Mouse (Mus musculus): ENCODE measurements around the gene Tgm1. TPM values are rescaled to one million over a fixed set of nuclear protein-coding genes. Genes with fewer than 3 reads are reported as not detected.

Gene Tgm1
- total RNA-seq, 2 experiments from 2014 or later, result not detected

GRCm38 (mm10) chr14:55735758-55736157, 22.0 kb upstream of the Tgm1 start:
- Histone ChIP-seq H3K27ac (no peak overlapping the region), H3K4me3 (no peak overlapping the region)
- no peak for TF ChIP-seq CTCF (conservative IDR thresholded peaks at IDR 0.05)
- DNase-seq (ENCODE audit: low spot score in 2 of 2), result no peak

DNA sequence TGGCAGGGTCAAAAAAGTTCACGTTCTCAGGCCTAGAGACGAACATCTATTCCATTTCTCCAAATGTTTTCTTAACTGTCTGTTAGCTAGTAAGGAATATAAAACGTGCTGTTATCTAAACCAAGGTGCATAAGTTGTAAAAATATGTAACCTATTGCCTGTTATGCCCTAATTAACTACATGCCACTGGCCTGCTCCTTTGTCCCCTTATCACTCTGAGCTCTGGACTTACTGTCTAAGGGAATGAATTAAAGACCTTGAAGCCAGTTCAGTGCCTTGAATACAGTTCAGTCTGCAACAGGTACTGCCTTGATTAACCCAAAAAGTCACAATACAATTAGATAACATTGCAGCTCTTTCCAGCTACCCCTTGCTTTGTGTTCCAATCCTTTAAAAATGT, 21.6 kb upstream of the Tgm1 start:
- Histone ChIP-seq H3K4me3 (no peak overlapping the region), H3K27ac (no peak overlapping the region)
- TF ChIP-seq CTCF (conservative IDR thresholded peaks at IDR 0.05), result no peak
- no peak for DNase-seq (ENCODE audit: low spot score in 2 of 2)

- Histone ChIP-seq H3K27ac (no peak overlapping the region), H3K4me3 (no peak overlapping the region)
- DNase-seq (ENCODE audit: low spot score in 2 of 2), result no peak
- TF ChIP-seq CTCF (conservative IDR thresholded peaks at IDR 0.05), result no peak
These were observed 21.1 kb upstream of the Tgm1 start for GRCm38 (mm10) chr14:55734869-55735268.

DNA sequence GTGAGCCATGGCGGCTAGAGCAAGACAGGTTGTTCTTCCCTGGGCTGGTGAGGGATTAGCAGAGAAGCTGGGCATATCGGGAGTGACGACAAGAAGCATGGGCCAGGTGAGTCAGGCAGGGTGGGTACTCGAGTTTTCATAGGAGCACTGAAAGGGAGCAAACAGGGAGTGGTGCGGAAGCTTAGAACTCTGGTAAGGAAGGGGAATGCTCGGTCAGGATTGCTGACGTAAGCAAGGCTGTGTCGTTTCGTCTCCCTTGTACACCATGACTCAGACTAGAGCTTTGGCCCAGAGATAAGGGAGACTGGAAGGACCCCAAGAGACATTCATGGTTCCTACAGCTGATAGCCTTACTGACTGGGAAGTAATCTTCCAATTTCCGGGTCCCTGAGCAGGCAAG, 20.2 kb upstream of the Tgm1 start:
- Histone ChIP-seq H3K27ac (no peak overlapping the region), H3K4me3 (no peak overlapping the region)
- TF ChIP-seq CTCF (conservative IDR thresholded peaks at IDR 0.05), result no peak
- DNase-seq (ENCODE audit: low spot score in 2 of 2), result no peak

DNA sequence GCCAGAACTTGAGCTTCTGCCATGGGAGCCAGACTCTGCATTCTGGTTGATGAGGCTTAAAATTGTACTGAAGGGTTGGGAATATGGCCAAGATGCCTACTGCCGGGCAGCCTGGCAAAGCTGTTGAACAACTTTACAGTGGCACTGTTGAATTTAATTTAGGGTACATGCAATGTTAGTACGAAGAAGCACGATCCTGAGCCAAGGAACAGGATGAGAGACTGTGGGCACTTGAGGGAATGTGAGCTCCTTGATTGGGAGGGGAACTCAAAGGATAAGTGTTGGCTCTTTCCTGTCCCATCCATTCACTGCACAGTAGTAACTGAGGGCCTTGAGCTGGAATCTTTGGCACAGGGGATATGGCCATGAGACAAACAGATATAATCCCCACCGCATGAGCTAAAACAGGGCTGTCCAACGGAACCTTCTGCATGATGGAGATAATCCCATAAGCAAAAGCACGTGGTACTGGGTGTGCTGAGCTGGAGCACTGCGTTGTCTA, 16.9 kb upstream of the Tgm1 start:
- H3K27ac ChIP-seq, result peak overlapping the region; percentile 82
- no peak overlapping the region for H3K4me3 ChIP-seq
- DNase-seq (ENCODE audit: low spot score in 2 of 2), result peak; percentile 42 to 59
- TF ChIP-seq CTCF (conservative IDR thresholded peaks at IDR 0.05), result no peak

- Histone ChIP-seq H3K4me3 (no peak overlapping the region), H3K27ac (peak overlapping the region; percentile 82)
- no peak for TF ChIP-seq CTCF (conservative IDR thresholded peaks at IDR 0.05)
- DNase-seq (ENCODE audit: low spot score in 2 of 2), result no peak
These were observed 16.4 kb upstream of the Tgm1 start for GRCm38 (mm10) chr14:55730116-55730515.

- no peak overlapping the region for H3K27ac ChIP-seq
- H3K4me3 ChIP-seq, result no peak overlapping the region
- no peak for TF ChIP-seq CTCF (conservative IDR thresholded peaks at IDR 0.05)
- no peak for DNase-seq (ENCODE audit: low spot score in 2 of 2)
These were observed 14.4 kb upstream of the Tgm1 start for GRCm38 (mm10) chr14:55727889-55728685.

DNA sequence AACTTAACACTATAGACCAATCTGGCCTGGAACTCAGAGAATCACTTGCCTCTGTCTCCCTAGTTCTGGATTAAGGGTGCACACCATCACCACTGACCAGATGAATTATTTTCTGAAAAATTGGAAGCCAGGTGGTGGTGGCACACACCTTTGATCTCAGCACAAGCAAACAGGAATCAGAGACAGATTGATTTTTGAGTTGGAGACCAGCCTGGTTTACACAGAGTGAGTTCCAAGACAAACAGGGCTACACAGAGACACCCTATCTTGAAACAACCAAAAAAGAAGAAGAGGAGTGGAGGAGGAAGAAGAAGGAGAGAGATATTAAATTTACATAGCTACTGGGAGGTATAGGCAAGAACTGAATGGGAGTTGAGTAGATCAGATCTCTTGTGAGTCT, 12.5 kb upstream of the Tgm1 start:
- DNase-seq (ENCODE audit: low spot score in 2 of 2), result no peak
- Histone ChIP-seq H3K4me3 (no peak overlapping the region), H3K27ac (no peak overlapping the region)
- no peak for TF ChIP-seq CTCF (conservative IDR thresholded peaks at IDR 0.05)

DNA sequence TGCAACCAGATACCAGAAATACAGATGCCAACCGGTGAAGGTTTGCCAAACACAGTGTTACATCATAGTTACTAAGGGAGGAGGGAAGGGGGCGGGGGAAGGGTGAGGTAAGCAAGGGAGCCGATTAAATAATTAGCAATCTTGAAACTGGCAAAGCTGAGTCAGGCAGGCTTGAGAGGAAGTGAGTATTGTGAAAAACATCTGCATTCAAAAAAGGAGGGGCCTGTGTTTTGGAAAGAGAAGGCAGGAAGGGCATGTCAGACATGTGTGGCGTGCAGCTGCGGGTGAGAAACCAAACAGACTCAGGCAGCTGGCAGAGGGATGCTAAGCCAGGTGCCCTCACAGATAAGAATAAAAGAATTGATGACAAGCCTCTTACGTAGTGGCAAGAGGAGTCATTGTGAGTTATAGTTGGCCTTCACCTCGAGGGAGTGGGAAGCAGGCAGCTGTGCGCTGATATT, 10.7 kb upstream of the Tgm1 start:
- H3K4me3 ChIP-seq, result no peak overlapping the region
- H3K27ac ChIP-seq, result no peak overlapping the region
- no peak for TF ChIP-seq CTCF (conservative IDR thresholded peaks at IDR 0.05)
- DNase-seq (ENCODE audit: low spot score in 2 of 2), result no peak

GRCm38 (mm10) chr14:55723433-55723832, 9.7 kb upstream of the Tgm1 start:
- no peak for TF ChIP-seq CTCF (conservative IDR thresholded peaks at IDR 0.05)
- Histone ChIP-seq H3K4me3 (no peak overlapping the region), H3K27ac (no peak overlapping the region)
- DNase-seq (ENCODE audit: low spot score in 2 of 2), result no peak

DNA sequence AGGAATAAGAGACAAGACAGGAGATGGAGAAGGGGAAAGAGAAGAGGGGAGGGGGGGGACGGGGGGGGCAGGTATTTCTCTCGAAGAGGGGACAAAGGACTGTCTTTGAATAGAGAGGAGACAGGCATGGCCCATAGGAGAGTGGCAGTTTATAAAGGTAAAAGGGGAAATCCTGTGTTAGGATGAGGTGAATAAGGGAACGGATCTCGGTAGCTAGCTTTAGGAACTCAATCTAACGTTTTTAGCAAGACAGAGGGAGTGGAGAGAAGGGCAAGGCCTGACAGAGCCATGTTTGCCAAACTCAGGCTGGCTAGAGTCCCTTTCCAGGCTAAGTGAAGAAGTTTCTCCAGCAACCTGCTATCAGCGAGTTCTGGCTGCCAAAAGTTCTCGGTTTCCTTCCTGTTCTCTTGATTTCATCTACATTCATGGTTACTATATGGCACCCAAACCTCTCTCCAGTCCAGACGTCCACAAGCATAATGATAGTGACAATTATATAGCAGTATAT, 8.8 kb upstream of the Tgm1 start:
- no peak for DNase-seq (ENCODE audit: low spot score in 2 of 2)
- Histone ChIP-seq H3K27ac (peak overlapping the region; percentile 93; the same call in 1 of the 2 replicates), H3K4me3 (peak overlapping the region; percentile 77; the same call in 1 of the 2 replicates)
- TF ChIP-seq CTCF (conservative IDR thresholded peaks at IDR 0.05), result no peak

DNA sequence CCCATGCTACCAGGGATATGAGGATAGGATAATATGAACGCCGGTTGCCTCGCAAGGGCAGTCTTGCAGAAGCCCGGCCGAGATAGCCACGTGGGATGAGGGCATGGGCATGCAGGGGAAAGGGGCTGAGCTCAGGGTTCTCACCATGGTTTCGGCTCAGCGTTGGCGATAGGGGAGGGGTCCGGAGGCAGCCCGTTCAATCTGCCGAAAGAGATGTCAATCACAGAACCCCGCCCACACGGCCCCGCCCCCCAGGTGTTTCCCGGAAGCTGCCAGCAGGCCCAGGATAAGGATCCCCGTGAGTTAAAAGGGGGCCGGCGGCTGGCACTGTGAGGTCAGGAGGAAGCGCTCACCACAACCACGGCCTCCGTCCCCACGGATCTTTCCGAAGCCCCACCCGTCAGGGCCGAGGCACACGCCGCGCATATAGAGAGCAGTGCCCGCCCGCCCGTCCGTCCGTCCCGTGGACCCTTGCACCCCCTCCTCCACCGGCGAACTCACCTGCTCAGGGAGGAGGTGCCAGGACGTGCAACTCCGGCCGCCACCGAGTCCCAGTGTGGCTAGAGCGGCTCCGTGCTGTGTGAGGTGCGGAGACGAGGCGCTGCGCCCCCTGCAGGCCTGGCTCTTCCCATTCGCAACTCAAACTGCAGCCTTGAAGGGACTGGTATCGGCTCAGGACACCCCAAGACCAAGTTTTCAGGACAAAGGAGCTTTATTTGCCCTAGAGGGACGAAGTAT, 8.1 kb upstream of the Tgm1 start, which contains the start of gene Rabggta:
Gene Rabggta (minus strand): TSS at position 564 of the 738 bp plus-strand sequence.
- Histone ChIP-seq H3K4me3 (peak within 1 kb of the TSS; percentile 77), H3K27ac (peak within 1 kb of the TSS; percentile 93)
- peak; percentile 92 to 95 for DNase-seq (ENCODE audit: low spot score in 2 of 2)
- TF ChIP-seq CTCF (conservative IDR thresholded peaks at IDR 0.05), result peak; percentile 88

DNA sequence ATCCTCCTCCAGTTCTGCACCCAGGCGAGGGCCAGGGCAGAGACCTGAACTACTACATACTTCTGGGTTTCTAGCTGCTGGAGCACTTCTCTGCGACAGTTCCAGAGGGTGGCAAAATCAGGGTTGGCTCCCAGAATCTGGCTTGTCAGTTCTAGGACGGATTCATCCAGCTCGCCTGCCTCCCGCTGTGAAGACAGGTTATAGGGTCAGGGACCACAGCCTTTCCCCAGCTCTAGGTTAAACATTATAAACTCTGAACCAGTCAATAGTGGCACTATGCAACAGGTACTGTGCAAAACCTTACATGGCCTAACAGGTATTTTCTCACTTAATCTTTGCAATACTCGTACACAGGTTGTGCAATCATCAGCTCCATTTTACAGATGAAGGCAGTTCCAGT, 7.3 kb upstream of the Tgm1 start:
- no peak for DNase-seq (ENCODE audit: low spot score in 2 of 2)
- no peak overlapping the region; the same call in 1 of the 2 replicates for H3K27ac ChIP-seq
- TF ChIP-seq CTCF (conservative IDR thresholded peaks at IDR 0.05), result no peak
- H3K4me3 ChIP-seq, result peak overlapping the region; percentile 77

Data from layer of hippocampus, adult 2 months (tissue).